Mouse (Mus musculus) adrenal gland (tissue): ENCODE results near the gene Sgk2.
"Not testable (repeated sequence)": the region's sequence is repeated elsewhere in the genome, so short reads cannot be mapped to it uniquely, and the experiment has no call there.

Experiments used
- intact Hi-C: fragments of 180-260 bp; cut with DNase I; formaldehyde crosslinking; loops from one replicate; pipeline ENCODE4 v1.15.1; 2025

The Sgk2 gene

GRCm38 (mm10) chr2:163056584-163056983 lies 69.5 kb downstream of the Sgk2 start:
- intact Hi-C loops, result no loop called here

DNA sequence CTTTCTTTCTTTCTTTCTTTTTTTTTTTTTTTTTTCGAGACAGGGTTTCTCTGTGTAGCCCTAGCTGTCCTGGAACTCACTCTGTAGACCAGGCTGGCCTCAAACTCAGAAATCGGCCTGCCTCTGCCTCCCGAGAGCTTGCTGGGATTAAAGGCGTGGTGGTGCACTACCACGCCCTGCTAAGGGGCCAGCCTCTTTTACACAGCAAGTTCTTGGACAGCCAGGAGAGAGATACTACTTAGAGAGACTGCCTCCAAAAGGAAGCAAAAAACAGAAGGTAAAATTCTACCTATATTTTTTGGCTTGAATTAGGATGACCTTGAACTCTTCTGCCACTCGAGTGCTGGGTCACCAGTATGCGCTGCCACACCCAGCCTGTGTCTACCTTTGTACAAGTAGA lies 71.9 kb downstream of the Sgk2 start:
- intact Hi-C loops, result not testable (repeated sequence)

- intact Hi-C loops, result no loop called here
Observed at GRCm38 (mm10) chr2:163060630-163061029, 73.5 kb downstream of the Sgk2 start.

DNA sequence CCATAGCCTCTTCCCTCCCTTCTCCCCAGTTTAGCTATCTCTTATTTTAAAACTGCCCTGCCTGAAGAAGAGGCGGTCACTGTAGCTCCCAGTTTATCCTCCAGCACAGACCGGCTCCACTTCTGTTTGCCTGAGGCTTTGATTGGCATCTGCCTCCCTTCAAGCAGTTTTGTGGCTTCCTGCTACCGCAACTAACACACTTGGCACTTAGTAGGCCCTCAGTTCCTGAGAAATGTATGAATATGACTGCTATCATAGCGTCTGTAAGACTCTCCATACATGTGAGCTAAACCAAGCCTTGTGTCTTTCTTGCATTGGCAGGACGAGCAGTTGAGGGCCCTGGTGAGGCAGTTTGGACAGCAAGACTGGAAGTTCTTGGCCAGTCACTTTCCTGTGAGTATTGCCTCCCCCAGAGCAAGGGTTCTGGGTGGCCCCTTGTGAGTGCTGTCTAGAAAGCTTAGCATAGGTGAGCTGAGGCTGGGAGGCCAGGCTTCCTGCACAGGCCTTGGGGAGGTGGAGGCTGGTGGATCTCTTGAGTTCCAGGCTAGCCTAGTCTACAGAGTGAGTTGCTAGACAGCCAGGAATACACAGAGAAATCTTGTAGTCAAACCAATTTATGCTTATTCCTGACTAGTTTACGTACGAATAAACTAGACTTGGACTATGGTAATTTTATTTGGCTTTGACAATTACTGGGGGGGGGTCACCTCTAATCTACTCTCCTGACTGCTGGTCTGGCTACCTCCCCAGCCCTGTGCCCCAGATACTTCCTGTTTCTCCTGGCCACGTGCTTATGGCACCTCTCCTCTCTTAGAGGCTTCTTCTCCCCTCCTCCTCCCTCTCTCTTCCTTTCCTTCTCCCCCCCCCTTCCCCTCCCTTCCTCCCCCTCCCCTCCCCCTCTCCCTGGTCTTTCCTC lies 74.3 kb downstream of the Sgk2 start:
- intact Hi-C loops, result no loop called here

DNA sequence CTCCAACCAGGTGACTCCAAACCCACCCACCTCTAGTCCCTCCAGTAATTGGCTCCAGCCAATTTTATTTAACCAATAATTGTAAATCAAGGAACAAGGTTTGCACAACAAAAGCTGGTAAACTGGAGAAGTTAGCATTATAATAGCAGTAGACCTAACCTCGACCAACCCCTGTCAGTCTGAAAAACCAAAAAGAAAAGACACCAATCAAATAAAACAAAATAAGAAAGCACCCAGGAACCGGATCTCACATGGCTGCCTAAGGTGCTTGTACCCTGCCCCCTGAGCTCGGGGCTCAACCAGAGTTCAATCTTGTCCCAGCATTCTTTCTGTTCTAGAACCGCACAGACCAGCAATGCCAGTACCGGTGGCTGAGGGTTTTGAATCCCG lies 75.0 kb downstream of the Sgk2 start:
- intact Hi-C loops, result no loop called here
